Mouse (Mus musculus) intestine, embryonic 16.5 days (tissue): ENCODE measurements around the gene Dnali1. TPM values are rescaled to one million over a fixed set of nuclear protein-coding genes. Genes with fewer than 3 reads are reported as not detected.

Source experiments
- ATAC-seq: fragments of 200-750 bp; cut with Nextera tagmentation; 2 replicates; pipeline ENCODE4 v1.8.0; 2017; ENCODE audit warnings: moderate TSS enrichment, moderate library complexity
- H3K27ac ChIP-seq: fragments of 300-500 bp; sonication (generic); 2 replicates; pipeline ENCODE4 v1.5.1; 2014; ENCODE audit warnings: mild to moderate bottlenecking, low read length
- H3K27me3 ChIP-seq: fragments of 300-500 bp; sonication (generic); replicated peaks from 2 replicates; pipeline ENCODE4 v1.6.1; 2014; ENCODE audit warnings: low read length, control low read depth, mixed read lengths; ENCODE audit not compliant: control insufficient read depth, insufficient read depth
- H3K36me3 ChIP-seq: fragments of 300-500 bp; sonication (generic); 2 replicates; pipeline ENCODE4 v1.6.1; 2014; ENCODE audit warnings: low read length, control low read depth; ENCODE audit not compliant: control insufficient read depth, insufficient read depth
- H3K4me1 ChIP-seq: fragments of 300-500 bp; sonication (generic); 2 replicates; pipeline ENCODE4 v1.6.1; 2014; ENCODE audit warnings: low read length, control low read depth, mixed read lengths; ENCODE audit not compliant: control insufficient read depth, insufficient read depth
- H3K4me2 ChIP-seq: fragments of 300-500 bp; sonication (generic); 2 replicates; pipeline ENCODE4 v1.6.1; 2014; ENCODE audit warnings: low read depth, low read length, control low read depth
- H3K4me3 ChIP-seq: fragments of 300-500 bp; sonication (generic); 2 replicates; pipeline ENCODE4 v1.5.1; 2014; ENCODE audit warnings: mild to moderate bottlenecking, low read length
- H3K9ac ChIP-seq: fragments of 300-500 bp; sonication (generic); 2 replicates; pipeline ENCODE4 v1.6.1; 2014; ENCODE audit warnings: low read depth, low read length
- H3K9me3 ChIP-seq: fragments of 300-500 bp; sonication (generic); 2 replicates; pipeline ENCODE4 v1.6.1; 2016; ENCODE audit warnings: low read length, control low read depth; ENCODE audit not compliant: control insufficient read depth
- WGBS: fragments of 180-500 bp; shearing (Covaris S2); extraction: QIAGEN DNeasy Blood & Tissue Kit; methylation state at CpG from one replicate; pipeline ENCODE4 v1.1.7; 2014; 5-methylcytosine and 5-hydroxymethylcytosine counted together
- polyA plus RNA-seq: library from polyadenylated mRNA; unstranded; fragments of >200 nt; fragmentation: Nextera tagmentation; extraction: Ambion mirVana; gene quantifications from 2 replicates; pipeline ENCODE4 v1.2.1, GENCODE M21; 2015

Gene Dnali1
- polyA plus RNA-seq, 1 experiment from 2014 or later = not detected

- no peaks in the 10 kb centered on the region for H3K4me1 ChIP-seq
- peaks cover 20% of the 10 kb centered on the region for H3K36me3 ChIP-seq
- H3K27me3 ChIP-seq = no peaks in the 10 kb centered on the region
- H3K27ac ChIP-seq = no peak overlapping the region
- H3K9ac ChIP-seq = no peak overlapping the region
- 51% methylated on average over 3 of the region's 3 CpGs for WGBS
- H3K4me2 ChIP-seq = no peak overlapping the region
- H3K4me3 ChIP-seq = no peak overlapping the region
- no peaks in the 10 kb centered on the region for H3K9me3 ChIP-seq
- no peak for ATAC-seq
Measured at GRCm38 (mm10) chr4:125057273-125057672, 8.2 kb downstream of the Dnali1 start.

DNA sequence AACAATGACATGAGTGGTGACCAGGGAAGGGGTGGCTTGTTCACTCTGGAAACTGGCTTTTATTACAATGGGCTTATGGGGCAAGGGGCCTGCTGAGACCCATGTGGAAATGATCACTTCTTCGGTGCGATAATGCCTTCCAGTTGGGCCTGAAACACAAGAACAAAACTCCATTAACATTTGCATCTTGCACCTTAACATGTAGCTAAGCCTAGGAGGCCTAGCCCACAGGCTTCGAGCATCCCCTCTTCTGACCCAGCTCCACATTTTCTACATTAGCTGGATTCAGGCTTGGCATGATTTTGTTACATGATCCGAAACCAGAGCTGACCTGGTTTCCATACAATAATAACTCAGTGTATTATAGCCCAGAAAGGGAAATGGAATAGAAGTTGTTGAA, 9.0 kb downstream of the Dnali1 start:
- ATAC-seq = no peak

DNA sequence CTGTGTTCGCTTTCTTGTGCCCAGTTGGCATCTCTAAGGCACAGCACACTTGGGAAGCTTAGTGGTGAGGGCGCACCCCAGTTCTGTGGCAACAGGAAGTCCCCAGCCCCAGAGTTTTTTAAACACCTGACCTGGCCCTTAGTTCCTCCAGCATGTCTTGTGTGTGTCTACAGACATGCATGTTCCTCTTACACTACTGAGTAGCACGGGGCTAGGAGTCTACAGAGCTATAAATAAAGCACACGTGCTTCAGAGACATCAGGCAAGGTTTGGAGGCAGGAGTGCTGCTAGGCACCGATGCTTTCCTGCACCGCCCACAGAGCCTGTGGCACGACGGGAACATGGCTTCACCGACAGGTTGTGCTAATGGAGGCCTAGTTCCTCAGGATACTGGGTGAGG, 10.1 kb downstream of the Dnali1 start:
- WGBS = 89% methylated on average over 9 of the region's 9 CpGs

More for the DNA sequence above, 9.0 kb downstream of the Dnali1 start:
- H3K4me1 ChIP-seq = no peaks in the 10 kb centered on the region
- H3K9me3 ChIP-seq = no peaks in the 10 kb centered on the region
- H3K4me2 ChIP-seq = no peak overlapping the region
- H3K9ac ChIP-seq = no peak overlapping the region
- H3K27me3 ChIP-seq = no peaks in the 10 kb centered on the region
- no peak overlapping the region for H3K4me3 ChIP-seq
- peaks cover 20% of the 10 kb centered on the region for H3K36me3 ChIP-seq
- H3K27ac ChIP-seq = no peak overlapping the region
- 90% methylated on average over 4 of the region's 4 CpGs for WGBS

DNA sequence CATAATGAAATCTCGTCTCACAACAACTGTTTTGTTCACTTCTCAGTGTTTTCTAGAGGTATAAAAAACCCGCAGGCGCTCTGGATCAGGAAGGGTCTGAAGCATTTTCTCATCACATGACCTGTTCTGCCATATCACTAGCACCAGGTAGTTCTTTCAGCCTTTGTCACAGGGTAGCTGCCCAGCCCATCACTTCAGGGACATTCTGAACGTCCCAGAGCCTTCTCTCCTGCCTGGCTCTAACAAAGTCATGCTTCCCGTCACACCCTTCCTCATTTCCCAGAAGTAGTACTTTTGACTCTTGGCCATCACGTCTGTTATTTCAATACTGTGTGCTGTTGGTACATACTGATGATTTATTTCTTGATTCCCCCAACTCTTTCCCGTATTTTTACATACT, 21.0 kb downstream of the Dnali1 start:
- Histone ChIP-seq H3K4me1 (no peaks in the 10 kb centered on the region), H3K4me3 (no peak overlapping the region), H3K27me3 (no peaks in the 10 kb centered on the region), H3K27ac (no peak overlapping the region), H3K9ac (no peak overlapping the region), H3K36me3 (peaks cover 29% of the 10 kb centered on the region; the same call in 1 of the 2 replicates), H3K9me3 (no peaks in the 10 kb centered on the region), H3K4me2 (no peak overlapping the region)
- 89% methylated on average over 7 of the region's 7 CpGs for WGBS
- ATAC-seq = no peak

More for the DNA sequence above, 10.1 kb downstream of the Dnali1 start:
- H3K9ac ChIP-seq = no peak overlapping the region
- ATAC-seq = no peak
- H3K27me3 ChIP-seq = no peaks in the 10 kb centered on the region
- no peak overlapping the region for H3K4me3 ChIP-seq
- no peak overlapping the region for H3K27ac ChIP-seq
- no peak overlapping the region for H3K4me2 ChIP-seq
- H3K36me3 ChIP-seq = peaks cover 20% of the 10 kb centered on the region
- H3K4me1 ChIP-seq = no peaks in the 10 kb centered on the region
- no peaks in the 10 kb centered on the region for H3K9me3 ChIP-seq

GRCm38 (mm10) chr4:125034341-125034740, 31.2 kb downstream of the Dnali1 start:
- H3K9me3 ChIP-seq = no peaks in the 10 kb centered on the region
- 90% methylated on average over 4 of the region's 4 CpGs for WGBS
- H3K36me3 ChIP-seq = peaks cover 11% of the 10 kb centered on the region; the same call in 1 of the 2 replicates

GRCm38 (mm10) chr4:125029891-125030614, 35.5 kb downstream of the Dnali1 start:
- ATAC-seq = peak; percentile 100
- peak overlapping the region; percentile 86 for H3K9ac ChIP-seq
- under 1% methylated on average over 50 of the region's 50 CpGs for WGBS
- peak overlapping the region; percentile 89 for H3K4me2 ChIP-seq
- H3K4me1 ChIP-seq = peaks cover 10% of the 10 kb centered on the region
- peak overlapping the region; percentile 39 for H3K27ac ChIP-seq
- H3K9me3 ChIP-seq = no peaks in the 10 kb centered on the region
- H3K36me3 ChIP-seq = peaks cover 4% of the 10 kb centered on the region; the same call in 1 of the 2 replicates
- H3K4me3 ChIP-seq = peak overlapping the region; percentile 90
- H3K27me3 ChIP-seq = no peaks in the 10 kb centered on the region

More at GRCm38 (mm10) chr4:125034341-125034740, 31.2 kb downstream of the Dnali1 start:
- no peak overlapping the region for H3K9ac ChIP-seq
- peaks cover 10% of the 10 kb centered on the region for H3K4me1 ChIP-seq
- H3K4me2 ChIP-seq = no peak overlapping the region
- no peaks in the 10 kb centered on the region for H3K27me3 ChIP-seq
- no peak for ATAC-seq
- H3K27ac ChIP-seq = no peak overlapping the region
- no peak overlapping the region for H3K4me3 ChIP-seq

DNA sequence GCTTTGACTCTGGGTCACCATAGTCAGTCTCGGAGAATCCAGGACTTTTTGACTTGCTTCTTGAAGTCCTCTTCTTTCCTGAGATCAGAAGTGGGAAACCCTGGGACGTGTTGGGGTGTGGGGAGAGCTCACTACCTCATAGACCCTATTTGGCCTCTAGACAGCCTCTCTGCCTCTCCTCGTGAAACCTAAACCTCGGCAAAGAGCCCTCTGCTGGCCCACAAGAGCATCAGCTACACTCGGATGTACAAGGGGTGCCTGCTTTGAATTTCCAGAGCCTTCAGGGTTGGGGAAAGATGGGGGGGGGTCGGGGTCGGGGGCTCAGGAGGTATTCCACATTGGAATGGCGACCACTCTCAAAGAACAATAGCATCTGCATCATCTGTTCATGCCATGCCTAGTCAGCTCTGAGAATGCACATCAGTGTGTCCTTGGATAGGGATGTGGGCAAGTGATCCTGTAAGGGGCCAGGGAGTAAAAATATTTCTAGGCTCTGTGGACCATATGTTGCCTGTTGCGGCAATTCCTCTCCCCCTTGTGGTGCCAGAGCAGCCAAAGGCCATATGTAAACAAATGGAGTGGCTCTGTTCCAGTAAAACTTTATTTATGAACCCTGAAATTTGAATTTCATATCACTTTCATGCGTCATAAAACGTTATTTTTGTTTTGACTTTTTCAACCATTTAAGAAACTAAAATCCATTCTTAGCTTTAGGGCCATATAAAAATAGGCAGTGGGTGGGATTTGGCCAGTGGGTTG, 44.5 kb downstream of the Dnali1 start:
- no peak overlapping the region for H3K27ac ChIP-seq
- no peaks in the 10 kb centered on the region for H3K9me3 ChIP-seq
- WGBS = 29% methylated on average over 11 of the region's 11 CpGs
- no peak overlapping the region for H3K4me3 ChIP-seq
- ATAC-seq = no peak
- no peak overlapping the region for H3K4me2 ChIP-seq
- H3K9ac ChIP-seq = no peak overlapping the region
- no peaks in the 10 kb centered on the region for H3K4me1 ChIP-seq
- peaks cover 3% of the 10 kb centered on the region; the same call in 1 of the 2 replicates for H3K27me3 ChIP-seq
- H3K36me3 ChIP-seq = no peaks in the 10 kb centered on the region

DNA sequence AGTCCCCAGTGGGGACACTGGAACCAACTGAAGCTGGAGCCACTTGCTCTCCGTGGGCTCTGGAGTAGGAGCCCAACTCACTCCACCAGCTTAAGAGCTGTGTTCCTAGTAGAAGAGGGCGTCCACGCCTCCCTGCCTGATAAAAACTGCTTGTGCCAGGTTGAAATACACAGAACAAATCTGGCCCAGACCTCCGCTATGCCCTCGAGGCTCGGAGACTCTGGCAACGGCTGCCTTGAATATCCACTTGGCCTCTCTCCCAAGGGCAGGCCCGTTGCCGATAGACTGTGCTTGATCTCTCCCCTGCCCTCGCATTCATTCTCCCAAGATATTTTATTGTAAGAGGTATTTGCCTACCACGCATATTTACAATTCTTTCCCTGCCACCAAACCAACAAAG, 48.1 kb downstream of the Dnali1 start:
- Histone ChIP-seq H3K9me3 (no peaks in the 10 kb centered on the region), H3K27ac (no peak overlapping the region), H3K4me3 (no peak overlapping the region), H3K4me1 (no peaks in the 10 kb centered on the region), H3K36me3 (no peaks in the 10 kb centered on the region), H3K27me3 (peaks cover 2% of the 10 kb centered on the region; the same call in 1 of the 2 replicates), H3K9ac (no peak overlapping the region), H3K4me2 (no peak overlapping the region)
- no peak for ATAC-seq
- WGBS = 70% methylated on average over 11 of the region's 11 CpGs

GRCm38 (mm10) chr4:125015806-125016635, 49.5 kb downstream of the Dnali1 start, which contains the start of gene Gnl2:
TSS of gene Gnl2 (plus strand) at chr4:125016585.
- no peak within 1 kb of the TSS for H3K27ac ChIP-seq
- no peak for ATAC-seq
- 59% methylated on average over 10 of the region's 10 CpGs for WGBS

More at GRCm38 (mm10) chr4:125015806-125016635, 49.5 kb downstream of the Dnali1 start, which contains the start of gene Gnl2:
- Histone ChIP-seq H3K4me2 (no peak within 1 kb of the TSS), H3K4me3 (no peak within 1 kb of the TSS), H3K4me1 (no peaks in the 10 kb centered on the region), H3K9me3 (no peaks in the 10 kb centered on the region), H3K9ac (no peak within 1 kb of the TSS), H3K36me3 (no peaks in the 10 kb centered on the region), H3K27me3 (peaks cover 2% of the 10 kb centered on the region; the same call in 1 of the 2 replicates)
